Mouse (Mus musculus) adrenal gland, adult (tissue): ENCODE results near the gene 1700123O20Rik.

Experiments
- DNase-seq, 2 experiments: peaks; one replicate each; pipeline ENCODE4 v3.0.0; 2022 to 2023; ENCODE audit warnings: low spot score in 1 of 2; ENCODE audit not compliant: inconsistent age in 2 of 2

The 1700123O20Rik gene

GRCm38 (mm10) chr14:54676290-54676689 is 9.7 kb upstream of the 1700123O20Rik start:
- DNase-seq, result no peak

GRCm38 (mm10) chr14:54678657-54679304 is 7.2 kb upstream of the 1700123O20Rik start:
- no peak for DNase-seq

- DNase-seq, result no peak
These were observed 3.6 kb upstream of the 1700123O20Rik start for GRCm38 (mm10) chr14:54682396-54682795.

- no peak for DNase-seq
These were observed 545 bp upstream of the 1700123O20Rik start for GRCm38 (mm10) chr14:54685471-54685870.

- peak; percentile 100 for DNase-seq
These were observed 617 bp downstream of the 1700123O20Rik start, which contains the start of gene Acin1 for GRCm38 (mm10) chr14:54686522-54687143. Gene Acin1 (minus strand): TSS chr14:54686931.

- DNase-seq, result no peak
These were observed 1.2 kb downstream of the 1700123O20Rik start for GRCm38 (mm10) chr14:54687251-54687650.

- DNase-seq, result no peak
These were observed 9.0 kb downstream of the 1700123O20Rik start for GRCm38 (mm10) chr14:54695042-54695441.

- no peak for DNase-seq
These were observed 10.7 kb downstream of the 1700123O20Rik start for GRCm38 (mm10) chr14:54696752-54697151.

- DNase-seq, result no peak
These were observed 12.7 kb downstream of the 1700123O20Rik start, which contains the start of gene Gm29776 for GRCm38 (mm10) chr14:54698733-54699132. Gene Gm29776 (minus strand): TSS chr14:54698833.

- DNase-seq, result no peak
These were observed 13.6 kb downstream of the 1700123O20Rik start for GRCm38 (mm10) chr14:54699586-54699985.

- DNase-seq, result peak; percentile 74 to 93
These were observed 15.3 kb downstream of the 1700123O20Rik start for GRCm38 (mm10) chr14:54701298-54701697.

GRCm38 (mm10) chr14:54703207-54703606 is 17.2 kb downstream of the 1700123O20Rik start:
- DNase-seq, result no peak

GRCm38 (mm10) chr14:54705844-54706243 is 19.8 kb downstream of the 1700123O20Rik start:
- DNase-seq, result peak in 1 of 2 experiments; percentile 65

GRCm38 (mm10) chr14:54706589-54707320 is 20.7 kb downstream of the 1700123O20Rik start:
- peak in 1 of 2 experiments; percentile 55 for DNase-seq

- no peak for DNase-seq
These were observed 23.0 kb downstream of the 1700123O20Rik start for GRCm38 (mm10) chr14:54709054-54709453.

- no peak for DNase-seq
These were observed 26.1 kb downstream of the 1700123O20Rik start, which contains the start of gene Cebpe for GRCm38 (mm10) chr14:54712074-54712473. Gene Cebpe (minus strand): TSS chr14:54712174.

- DNase-seq, result peak; percentile 32 to 53
These were observed 26.8 kb downstream of the 1700123O20Rik start for GRCm38 (mm10) chr14:54712861-54713260.

GRCm38 (mm10) chr14:54714121-54714520 is 28.1 kb downstream of the 1700123O20Rik start:
- peak; percentile 73 to 93 for DNase-seq

GRCm38 (mm10) chr14:54714617-54715081 is 28.6 kb downstream of the 1700123O20Rik start:
- DNase-seq, result peak; percentile 33 to 69

- no peak for DNase-seq
These were observed 29.4 kb downstream of the 1700123O20Rik start for GRCm38 (mm10) chr14:54715402-54715801.

- DNase-seq, result no peak
These were observed 34.0 kb downstream of the 1700123O20Rik start for GRCm38 (mm10) chr14:54720041-54720440.
